Mouse (Mus musculus) cortical plate, adult 2 months (tissue): ENCODE data around the gene Prx.
"Not testable (repeated sequence)": the region's sequence is repeated elsewhere in the genome, so short reads cannot be mapped to it uniquely, and the experiment has no call there.

Experiments used
- CTCF ChIP-seq: fragments of 200-500 bp; IDR thresholded peaks from 2 replicates; pipeline ENCODE4 v1.5.1; 2011; ENCODE audit warnings: mild to moderate bottlenecking, control low read depth, low read length; ENCODE audit not compliant: insufficient read depth; ENCODE audit errors: extremely low read depth
- POLR2A ChIP-seq: fragments of 200-500 bp; IDR thresholded peaks from 2 replicates; pipeline ENCODE4 v1.6.1; 2011; ENCODE audit warnings: mild to moderate bottlenecking, low read length, control low read depth; ENCODE audit not compliant: insufficient read depth; ENCODE audit errors: extremely low read depth

DNA sequence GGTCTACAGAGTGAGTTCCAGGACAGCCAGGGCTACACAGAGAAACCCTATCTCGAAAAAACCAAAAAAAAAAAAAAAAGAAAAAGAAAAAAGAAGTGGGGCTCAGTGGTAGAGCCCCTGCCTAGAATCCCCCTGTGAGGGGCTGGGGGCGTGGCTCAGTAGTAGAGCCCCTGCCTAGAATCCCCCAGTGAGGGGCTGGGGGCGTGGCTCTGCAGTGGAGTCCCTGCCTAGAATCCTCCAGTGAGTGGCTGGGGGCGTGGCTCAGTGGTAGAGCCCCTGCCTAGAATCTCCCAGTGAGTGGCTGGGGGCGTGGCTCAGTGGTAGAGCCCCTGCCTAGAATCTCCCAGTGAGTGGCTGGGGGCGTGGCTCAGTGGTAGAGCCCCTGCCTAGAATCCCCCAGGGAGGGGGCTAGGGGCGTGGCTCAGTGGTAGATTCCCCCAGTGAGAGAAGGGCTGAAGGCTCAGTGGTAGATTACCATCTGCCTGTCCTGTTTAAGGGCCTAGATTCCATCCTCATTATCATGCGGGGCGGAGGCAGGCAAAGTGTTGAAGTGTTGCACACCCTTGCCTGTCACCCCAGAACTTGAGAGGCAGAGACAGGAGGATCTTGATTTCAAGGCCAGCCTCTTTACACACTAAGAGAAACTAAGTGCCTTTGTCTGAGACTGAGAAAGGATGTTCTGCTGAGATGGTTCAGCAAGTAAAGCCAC is 4.3 kb upstream of the Prx start:
- not testable (repeated sequence) for TF ChIP-seq CTCF, POLR2A
